Mouse (Mus musculus): ENCODE measurements around the gene Rora. TPM values are rescaled to one million over a fixed set of nuclear protein-coding genes. Genes with fewer than 3 reads are reported as not detected.

Gene Rora
- polyA plus RNA-seq, 1 experiment from 2014 or later, result 18.6 TPM

DNA sequence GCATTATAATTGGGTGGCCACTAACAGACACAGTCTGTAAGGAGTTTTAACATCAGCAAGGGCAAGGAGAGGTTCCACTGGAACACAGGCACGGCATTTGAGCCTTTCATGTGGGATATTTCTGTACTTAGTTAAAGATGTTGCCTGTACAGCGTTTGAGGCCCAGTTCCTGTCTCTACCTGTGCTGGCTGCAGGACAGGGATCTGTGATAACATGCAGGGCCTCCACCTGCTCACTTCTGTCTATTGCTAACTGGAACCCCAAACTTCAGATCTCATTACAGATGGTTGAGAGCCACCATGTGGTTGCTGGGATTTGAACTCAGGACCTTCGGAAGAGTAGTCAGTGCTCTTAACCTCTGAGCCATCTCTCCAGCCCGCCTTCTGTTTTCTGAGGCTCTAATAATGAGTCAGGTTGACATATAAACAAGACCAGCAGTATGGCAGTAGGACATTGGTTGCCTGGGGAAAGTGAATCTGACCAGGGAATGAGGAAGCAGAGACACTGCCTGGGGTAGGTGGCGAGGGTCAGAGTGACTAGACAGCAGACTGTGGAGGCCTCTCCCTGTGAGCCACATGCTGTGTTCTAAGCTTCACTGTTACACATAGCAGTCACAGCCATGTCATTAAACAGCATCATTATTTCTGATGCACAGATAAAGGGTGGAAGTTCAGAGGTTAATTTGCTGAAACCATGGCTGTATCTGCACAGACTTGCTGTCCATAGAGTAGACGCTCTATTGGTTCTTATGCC, 333.9 kb downstream of the Rora start:
- 63% methylated on average over 6 of the region's 6 CpGs for WGBS
- peaks cover 33% of the 10 kb centered on the region for H3K4me1 ChIP-seq
- 0 out of 2 replicates have a peak, but pooled peaks cover 3% of the 10 kb centered on the region for H3K27me3 ChIP-seq
- H3K4me3 ChIP-seq, result no peak overlapping the region
- no peaks in the 10 kb centered on the region for H3K9me3 ChIP-seq
- no peak overlapping the region for H3K4me2 ChIP-seq
- H3K9ac ChIP-seq, result no peak overlapping the region
- H3K36me3 ChIP-seq, result no peaks in the 10 kb centered on the region
- ATAC-seq (ENCODE audit: insufficient number of reproducible peaks, insufficient read depth, low FRiP score, low TSS enrichment, low read depth), result no peak
- H3K27ac ChIP-seq, result 0 out of 2 replicates have a peak overlapping the region, but pooled peaks have one; percentile 11

DNA sequence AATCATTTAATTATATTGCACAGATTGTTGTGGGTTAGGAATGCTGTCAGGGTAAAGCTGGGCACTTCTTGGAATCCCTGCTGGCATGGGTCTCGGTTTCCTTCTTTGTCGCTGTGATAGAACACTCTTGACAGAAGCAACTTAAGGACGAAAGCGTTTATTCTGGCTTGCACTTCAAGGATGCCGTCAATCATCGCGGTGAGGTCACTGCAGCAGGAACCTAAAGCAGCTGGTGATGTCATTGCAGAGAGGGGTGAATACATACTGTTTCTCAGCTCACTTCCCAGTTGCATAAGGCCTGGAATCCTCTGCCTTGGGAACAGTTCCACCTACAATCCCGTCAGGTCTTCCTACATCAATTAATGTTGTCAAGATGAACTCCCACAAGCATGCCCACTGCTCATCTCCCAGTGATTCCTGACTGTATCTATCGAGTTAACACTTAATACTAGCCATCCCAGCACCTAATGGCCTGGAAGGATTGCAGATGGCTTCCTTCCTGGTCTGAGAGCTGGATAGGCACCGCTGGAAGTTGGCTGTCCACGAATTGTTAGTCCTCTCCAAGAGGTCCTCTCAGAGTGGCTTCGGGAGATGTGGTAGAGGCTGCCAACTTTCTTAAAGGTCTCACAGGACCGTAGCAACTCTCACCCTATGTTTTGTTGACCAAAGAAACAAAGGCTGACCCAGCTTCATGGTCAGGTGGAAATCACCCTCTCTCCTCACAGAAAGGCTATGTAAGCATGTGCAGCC, 334.8 kb downstream of the Rora start:
- Histone ChIP-seq H3K4me1 (peaks cover 25% of the 10 kb centered on the region), H3K36me3 (no peaks in the 10 kb centered on the region), H3K9ac (no peak overlapping the region), H3K9me3 (no peaks in the 10 kb centered on the region), H3K27ac (no peak overlapping the region), H3K27me3 (0 out of 2 replicates have a peak, but pooled peaks cover 3% of the 10 kb centered on the region), H3K4me3 (no peak overlapping the region), H3K4me2 (no peak overlapping the region)
- whole genome bisulfite sequencing, result 86% methylated on average over 13 of the region's 13 CpGs
- ATAC-seq (ENCODE audit: insufficient number of reproducible peaks, insufficient read depth, low FRiP score, low TSS enrichment, low read depth), result no peak

DNA sequence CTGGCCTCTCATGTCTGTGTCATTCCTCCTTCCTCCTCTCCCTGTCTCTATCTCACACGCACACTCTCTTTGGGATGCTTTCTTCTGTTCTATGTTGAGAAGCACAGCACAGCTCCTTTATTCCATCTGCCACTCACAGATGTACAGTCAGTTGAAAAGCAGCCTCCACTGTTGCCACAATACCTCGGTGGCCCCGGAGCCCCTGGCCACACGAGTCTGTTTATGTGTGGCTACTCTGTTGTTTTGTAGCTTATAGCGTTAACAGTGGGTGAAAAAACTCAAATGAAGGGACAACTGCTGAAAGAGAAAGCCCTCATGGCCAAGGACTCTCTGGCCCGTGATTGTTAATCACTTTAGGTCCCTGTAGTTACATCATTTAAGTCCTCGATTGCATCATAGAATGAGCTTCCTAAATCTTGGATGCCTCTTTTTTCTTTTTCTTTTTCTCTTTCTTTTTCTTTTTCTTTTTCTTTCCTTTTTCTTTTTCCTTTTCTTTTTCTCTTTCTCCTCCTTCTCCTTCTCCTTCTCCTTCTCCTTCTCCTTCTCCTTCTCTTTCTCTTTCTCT, 336.4 kb downstream of the Rora start:
- no peaks in the 10 kb centered on the region for H3K9me3 ChIP-seq

DNA sequence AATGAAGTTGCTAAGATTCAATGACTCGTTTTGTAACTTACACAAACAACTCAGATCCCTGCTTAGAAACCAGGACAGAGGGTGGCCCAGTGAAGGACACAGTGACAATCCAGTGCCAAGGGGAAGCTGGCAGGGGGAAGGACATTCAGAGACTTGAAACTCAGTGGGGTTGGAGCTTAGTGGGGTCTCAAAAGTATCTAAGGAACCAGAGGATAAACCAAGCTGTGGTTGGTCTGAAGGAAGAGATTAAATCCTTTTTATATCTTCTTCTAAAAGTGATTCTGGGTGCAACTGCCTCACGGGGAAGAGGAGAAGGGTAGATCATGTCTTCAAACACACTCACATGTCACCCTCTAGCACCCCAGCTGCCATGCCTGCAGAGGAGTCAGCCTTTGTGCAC, 340.3 kb downstream of the Rora start:
- H3K9ac ChIP-seq, result no peak overlapping the region
- ATAC-seq (ENCODE audit: insufficient number of reproducible peaks, insufficient read depth, low FRiP score, low TSS enrichment, low read depth), result no peak
- H3K4me3 ChIP-seq, result no peak overlapping the region
- no peaks in the 10 kb centered on the region for H3K36me3 ChIP-seq
- peaks cover 7% of the 10 kb centered on the region for H3K4me1 ChIP-seq
- H3K27me3 ChIP-seq, result no peaks in the 10 kb centered on the region
- no peak overlapping the region for H3K4me2 ChIP-seq
- H3K9me3 ChIP-seq, result no peaks in the 10 kb centered on the region
- 67% methylated on average over 2 of the region's 2 CpGs for WGBS
- H3K27ac ChIP-seq, result no peak overlapping the region

More for the DNA sequence above, 336.4 kb downstream of the Rora start:
- no peak overlapping the region for H3K9ac ChIP-seq
- peaks cover 25% of the 10 kb centered on the region for H3K4me1 ChIP-seq
- no peak overlapping the region for H3K4me3 ChIP-seq
- H3K36me3 ChIP-seq, result no peaks in the 10 kb centered on the region
- H3K27me3 ChIP-seq, result 0 out of 2 replicates have a peak, but pooled peaks cover 2% of the 10 kb centered on the region
- no peak overlapping the region for H3K4me2 ChIP-seq
- H3K27ac ChIP-seq, result no peak overlapping the region
- no peak for ATAC-seq (ENCODE audit: insufficient number of reproducible peaks, insufficient read depth, low FRiP score, low TSS enrichment, low read depth)
- WGBS, result 74% methylated on average over 7 of the region's 7 CpGs

DNA sequence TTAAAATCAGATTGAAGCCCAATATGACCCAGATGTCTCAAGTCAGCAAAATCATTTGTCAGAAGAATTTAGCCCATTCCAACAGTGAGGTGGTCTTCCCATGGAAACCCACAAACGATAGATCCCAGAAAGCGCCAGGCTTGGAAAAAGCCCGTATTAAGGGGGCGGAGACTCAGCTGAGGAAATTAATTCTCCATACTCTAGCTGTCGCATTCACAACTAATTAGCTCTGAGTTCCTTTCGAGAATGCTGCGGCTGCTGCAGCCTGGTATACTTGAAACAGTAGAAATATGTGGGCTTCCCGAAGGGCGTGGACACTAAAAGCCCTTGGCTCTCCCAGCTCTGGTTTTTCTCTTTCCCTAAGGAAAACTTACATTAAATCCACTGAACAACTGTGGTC, 345.4 kb downstream of the Rora start:
- H3K4me2 ChIP-seq, result 0 out of 2 replicates have a peak overlapping the region, but pooled peaks have one; percentile 1
- peaks cover 9% of the 10 kb centered on the region; the same call in 1 of the 2 replicates for H3K27me3 ChIP-seq
- H3K4me1 ChIP-seq, result peaks cover 17% of the 10 kb centered on the region
- no peak for ATAC-seq (ENCODE audit: insufficient number of reproducible peaks, insufficient read depth, low FRiP score, low TSS enrichment, low read depth)
- H3K9me3 ChIP-seq, result no peaks in the 10 kb centered on the region
- 34% methylated on average over 9 of the region's 9 CpGs for WGBS
- no peaks in the 10 kb centered on the region for H3K36me3 ChIP-seq
- no peak overlapping the region for H3K9ac ChIP-seq
- peak overlapping the region; percentile 0; the same call in 1 of the 2 replicates for H3K27ac ChIP-seq
- H3K4me3 ChIP-seq, result no peak overlapping the region

DNA sequence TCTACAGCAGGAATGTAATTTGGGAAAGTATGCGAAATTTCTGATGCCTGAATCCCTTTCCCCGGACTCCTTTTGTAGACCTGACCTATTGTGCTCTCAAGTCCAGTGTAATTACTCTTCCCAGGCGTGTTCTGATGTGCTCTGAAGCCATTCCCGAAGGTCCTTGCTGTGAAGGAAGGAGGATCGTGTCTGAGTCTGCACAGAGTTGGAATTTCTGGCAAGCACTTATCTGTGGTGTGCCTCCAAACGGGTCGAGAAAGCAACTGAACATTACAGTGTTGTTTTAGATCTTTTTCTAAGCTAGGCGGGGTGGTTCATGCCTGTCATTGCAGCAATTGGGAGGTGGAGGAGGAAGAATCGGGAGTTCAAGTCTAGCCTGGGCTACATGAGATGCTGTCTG, 350.9 kb downstream of the Rora start:
- no peak overlapping the region for H3K27ac ChIP-seq
- H3K4me1 ChIP-seq, result peaks cover 5% of the 10 kb centered on the region
- H3K9me3 ChIP-seq, result no peaks in the 10 kb centered on the region
- H3K4me2 ChIP-seq, result no peak overlapping the region
- H3K27me3 ChIP-seq, result peaks cover 9% of the 10 kb centered on the region; the same call in 1 of the 2 replicates
- H3K9ac ChIP-seq, result no peak overlapping the region
- ATAC-seq (ENCODE audit: insufficient number of reproducible peaks, insufficient read depth, low FRiP score, low TSS enrichment, low read depth), result no peak
- H3K36me3 ChIP-seq, result no peaks in the 10 kb centered on the region
- no peak overlapping the region for H3K4me3 ChIP-seq
- WGBS, result 71% methylated on average over 9 of the region's 9 CpGs

DNA sequence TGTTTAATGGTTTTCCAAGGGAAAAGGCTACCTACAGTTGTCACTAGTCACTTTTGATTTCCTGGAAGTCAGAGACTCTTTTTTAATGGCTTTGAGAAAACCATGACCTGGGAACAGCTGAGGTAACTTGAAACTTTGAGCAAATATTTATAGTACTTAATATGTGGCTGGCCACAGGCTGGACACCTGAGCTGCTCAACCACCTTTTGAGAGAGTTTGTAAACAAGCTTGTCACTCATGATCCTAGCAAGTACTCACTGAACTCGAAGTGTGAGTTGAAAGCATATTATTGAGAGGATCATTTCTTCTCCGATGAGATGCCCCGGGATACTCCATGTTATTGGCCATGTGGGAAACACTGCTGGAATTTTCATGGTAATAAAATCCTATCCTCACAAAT, 353.1 kb downstream of the Rora start:
- no peak overlapping the region for H3K4me3 ChIP-seq
- no peaks in the 10 kb centered on the region for H3K36me3 ChIP-seq
- peaks cover 4% of the 10 kb centered on the region; the same call in 1 of the 2 replicates for H3K27me3 ChIP-seq
- no peak overlapping the region for H3K27ac ChIP-seq
- 61% methylated on average over 3 of the region's 3 CpGs for WGBS
- no peaks in the 10 kb centered on the region for H3K9me3 ChIP-seq
- no peak overlapping the region for H3K4me2 ChIP-seq
- no peaks in the 10 kb centered on the region for H3K4me1 ChIP-seq
- H3K9ac ChIP-seq, result no peak overlapping the region
- ATAC-seq (ENCODE audit: insufficient number of reproducible peaks, insufficient read depth, low FRiP score, low TSS enrichment, low read depth), result no peak

DNA sequence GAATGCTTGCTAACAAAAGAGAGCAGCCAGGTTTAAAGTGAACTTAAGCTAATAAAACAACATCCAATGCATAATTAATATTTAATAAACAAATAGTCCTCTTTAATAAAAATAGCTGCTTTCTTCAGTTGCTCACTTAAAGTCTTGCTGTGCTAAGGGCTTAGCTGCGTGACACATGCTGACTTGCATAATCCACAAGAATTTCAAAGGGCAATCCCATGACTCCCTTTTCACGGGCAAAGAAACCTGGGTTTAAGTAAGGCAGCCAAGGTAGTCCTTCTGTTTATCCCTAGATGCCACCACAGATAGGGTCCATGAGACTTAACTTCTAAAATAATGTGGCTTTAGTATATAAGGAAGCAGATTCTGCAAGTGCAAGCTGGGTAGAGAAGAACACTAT, 355.1 kb downstream of the Rora start:
- H3K36me3 ChIP-seq, result no peaks in the 10 kb centered on the region
- no peaks in the 10 kb centered on the region for H3K27me3 ChIP-seq
- no peak overlapping the region for H3K9ac ChIP-seq
- H3K4me1 ChIP-seq, result no peaks in the 10 kb centered on the region
- H3K4me3 ChIP-seq, result no peak overlapping the region
- H3K4me2 ChIP-seq, result no peak overlapping the region
- no peaks in the 10 kb centered on the region for H3K9me3 ChIP-seq
- WGBS, result 65% methylated on average over 2 of the region's 2 CpGs
- no peak for ATAC-seq (ENCODE audit: insufficient number of reproducible peaks, insufficient read depth, low FRiP score, low TSS enrichment, low read depth)
- H3K27ac ChIP-seq, result no peak overlapping the region

DNA sequence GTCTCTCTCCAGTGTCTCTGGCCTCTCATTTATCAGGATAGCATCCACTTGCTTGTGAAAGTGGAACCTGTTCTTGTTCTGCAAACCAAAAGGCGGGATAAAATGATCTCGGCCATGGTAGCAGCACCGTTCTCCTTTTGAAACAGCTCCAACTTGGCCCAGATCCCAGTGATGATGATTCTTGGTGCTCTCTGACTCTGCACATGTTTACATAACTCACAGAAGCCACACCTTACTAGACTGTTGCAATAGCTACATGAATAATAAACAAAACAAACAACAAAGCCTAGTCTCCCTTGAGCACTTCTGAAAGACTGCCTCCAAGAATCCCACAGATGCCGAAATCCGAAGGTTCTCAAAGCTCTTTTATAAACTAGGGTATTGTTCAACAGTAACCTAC, 357.3 kb downstream of the Rora start:
- Histone ChIP-seq H3K27ac (no peak overlapping the region), H3K4me1 (no peaks in the 10 kb centered on the region), H3K9me3 (no peaks in the 10 kb centered on the region), H3K9ac (no peak overlapping the region), H3K27me3 (no peaks in the 10 kb centered on the region), H3K4me2 (no peak overlapping the region), H3K4me3 (no peak overlapping the region), H3K36me3 (no peaks in the 10 kb centered on the region)
- ATAC-seq (ENCODE audit: insufficient number of reproducible peaks, insufficient read depth, low FRiP score, low TSS enrichment, low read depth), result no peak
- WGBS, result 71% methylated on average over 5 of the region's 5 CpGs

DNA sequence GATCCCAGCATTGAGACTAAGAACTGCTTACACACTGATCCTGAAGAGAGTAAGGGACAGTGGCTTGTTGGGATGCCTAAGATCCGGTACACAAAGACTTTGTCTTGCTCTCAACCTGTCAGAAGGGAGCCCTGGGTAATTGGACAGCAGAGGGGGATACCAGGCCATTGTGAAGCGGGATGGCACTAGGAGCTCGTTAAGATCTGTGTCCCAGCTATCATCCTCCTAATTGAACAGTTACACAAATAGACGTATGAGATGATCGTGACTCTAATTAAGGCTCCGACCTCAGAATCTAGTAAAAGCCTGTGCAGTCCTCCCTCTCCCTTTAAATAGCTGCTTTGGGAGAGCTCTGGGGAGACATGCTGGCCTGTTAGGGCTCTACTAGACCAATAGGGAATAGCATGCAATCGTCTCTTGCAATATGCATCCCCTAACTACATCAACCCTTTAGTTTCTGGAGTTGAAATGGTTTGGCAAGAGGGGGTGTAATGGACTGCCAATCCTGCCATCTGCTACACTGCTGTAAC, 359.7 kb downstream of the Rora start:
- H3K27me3 ChIP-seq, result no peaks in the 10 kb centered on the region
- no peaks in the 10 kb centered on the region for H3K36me3 ChIP-seq
- H3K9me3 ChIP-seq, result no peaks in the 10 kb centered on the region
- no peak overlapping the region for H3K4me3 ChIP-seq
- no peaks in the 10 kb centered on the region for H3K4me1 ChIP-seq
- no peak overlapping the region for H3K27ac ChIP-seq
- no peak for ATAC-seq (ENCODE audit: insufficient number of reproducible peaks, insufficient read depth, low FRiP score, low TSS enrichment, low read depth)
- no peak overlapping the region for H3K4me2 ChIP-seq
- WGBS, result 76% methylated on average over 7 of the region's 7 CpGs
- no peak overlapping the region for H3K9ac ChIP-seq

DNA sequence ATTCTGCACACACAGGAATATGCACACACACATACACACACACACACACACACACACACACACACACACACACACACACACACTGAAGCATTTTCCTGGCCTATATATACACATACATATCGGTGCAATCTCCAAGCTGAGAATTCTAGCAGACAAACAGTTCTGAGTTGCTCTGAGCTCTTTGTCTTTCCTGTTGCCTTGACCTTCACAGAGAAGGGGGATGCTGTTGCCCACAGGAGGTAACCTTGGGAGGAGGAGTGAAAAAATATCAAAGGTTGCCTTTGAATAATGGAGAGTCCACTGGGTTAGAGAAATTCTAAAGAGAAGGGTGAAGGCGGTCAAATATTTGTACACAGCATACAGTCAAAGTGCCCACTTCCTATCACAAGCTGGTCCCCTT, 360.6 kb downstream of the Rora start:
- WGBS, result 91% methylated on average over 2 of the region's 2 CpGs
- Histone ChIP-seq H3K27ac (no peak overlapping the region), H3K36me3 (no peaks in the 10 kb centered on the region), H3K4me2 (no peak overlapping the region), H3K9ac (no peak overlapping the region), H3K27me3 (no peaks in the 10 kb centered on the region), H3K4me1 (no peaks in the 10 kb centered on the region), H3K4me3 (no peak overlapping the region), H3K9me3 (no peaks in the 10 kb centered on the region)
- no peak for ATAC-seq (ENCODE audit: insufficient number of reproducible peaks, insufficient read depth, low FRiP score, low TSS enrichment, low read depth)

All from embryonic facial prominence, embryonic 13.5 days (tissue).